Mouse (Mus musculus) C2C12 (cell line): ENCODE measurements around the gene Slc38a4.

ENCODE experiments used
- CEBPB ChIP-seq: IDR thresholded peaks from one replicate; pipeline ENCODE4 v1.6.1; 2011; ENCODE audit warnings: low read depth, mild to moderate bottlenecking, control low read depth, moderate library complexity
- CTCF ChIP-seq: IDR thresholded peaks from one replicate; pipeline ENCODE4 v1.5.1; 2011; ENCODE audit not compliant: control insufficient read depth, insufficient read depth, insufficient read length
- FOSL1 ChIP-seq: IDR thresholded peaks from one replicate; pipeline ENCODE4 v1.8.0; 2011; ENCODE audit warnings: mild to moderate bottlenecking, low read length; ENCODE audit not compliant: poor library complexity, insufficient read depth, severe bottlenecking
- MAX ChIP-seq: IDR thresholded peaks from one replicate; pipeline ENCODE4 v1.6.1; 2011; ENCODE audit warnings: mild to moderate bottlenecking, control low read depth
- MYOD1 ChIP-seq: IDR thresholded peaks from one replicate; pipeline ENCODE4 v1.6.1; 2011; ENCODE audit warnings: low read depth; ENCODE audit not compliant: control insufficient read depth, insufficient read length
- MYOG ChIP-seq: IDR thresholded peaks from one replicate; pipeline ENCODE4 v1.6.1; 2011; ENCODE audit not compliant: control insufficient read depth, insufficient read length; ENCODE audit errors: extremely low read depth
- USF1 ChIP-seq: IDR thresholded peaks from one replicate; pipeline ENCODE4 v1.6.1; 2011; ENCODE audit warnings: low read depth, mild to moderate bottlenecking, control low read depth, moderate library complexity

GRCm38 (mm10) chr15:97055794-97056193, at the start of gene Slc38a4:
- TF ChIP-seq USF1 (no peak), CTCF (no peak), MYOG (no peak), MAX (no peak), FOSL1 (no peak), MYOD1 (no peak), CEBPB (no peak)
